ENCODE assay signal across 16 mouse cellular contexts in genomic region chr7:29491861-29492260, GRCm38 (mm10). TPM values are rescaled to one million over a fixed set of nuclear protein-coding genes. Genes with fewer than 3 reads are reported as not detected.
DNase-seq lines count a peak whose midpoint lies in the region; ATAC-seq and TF ChIP-seq lines count a peak whose summit lies in the region.
"Had no signal": no experiment of that assay in that cellular context is flagged by ENCODE, and none has a peak within 500 bp of the region (broad histone marks: within the 10 kb centered on the region; RNA-seq: fewer than 3 reads in every experiment).

No protein-coding gene starts in this region.

- peak; percentile 13 to 16 for DNase-seq in heart, adult 9 months (ENCODE audit: low spot score in 2 of 2)
- DNase-seq in heart, embryonic 10.5 days (ENCODE audit: low spot score) = no peak
- peak; percentile 87 for DNase-seq in 416B (ENCODE audit: low read depth)
- DNase-seq in cerebellum, postnatal 14 days = no peak
- no peak for DNase-seq in ovary, adult 18-20 months (ENCODE audit: low spot score)
- DNase-seq in midbrain, embryonic 10.5 days (ENCODE audit: low spot score) = no peak
- DNase-seq: adrenal gland, postnatal 14 days; cerebellum, adult 11 months; kidney, postnatal 14 days; thymus, postnatal 25 days had no signal

- no peaks in the 10 kb centered on the region for H3K36me3 ChIP-seq in heart, embryonic 10.5 days
- H3K36me3 ChIP-seq in midbrain, embryonic 10.5 days = peaks cover 10% of the 10 kb centered on the region; the same call in 1 of the 2 replicates
- H3K36me3 ChIP-seq: hindbrain, embryonic 15.5 days had no signal

- no peaks in the 10 kb centered on the region for H3K9me3 ChIP-seq in heart, embryonic 10.5 days
- H3K9me3 ChIP-seq in midbrain, embryonic 10.5 days (replicated peaks) = 0 out of 2 replicates have a peak, but pooled peaks cover 2% of the 10 kb centered on the region
- H3K9me3 ChIP-seq: forebrain, embryonic 10.5 days; hindbrain, embryonic 15.5 days; limb, embryonic 15.5 days had no signal

- WGBS in heart, embryonic 10.5 days = 65% methylated on average over 3 of the region's 3 CpGs
- 83% methylated on average over 3 of the region's 3 CpGs for WGBS in midbrain, embryonic 10.5 days

- H3K27me3 ChIP-seq in heart, embryonic 10.5 days (ENCODE audit: insufficient read depth, poor library complexity, severe bottlenecking) = peaks cover 88% of the 10 kb centered on the region
- H3K27me3 ChIP-seq in midbrain, embryonic 10.5 days (ENCODE audit: low read depth, poor library complexity, severe bottlenecking) = peaks cover 87% of the 10 kb centered on the region
- H3K27me3 ChIP-seq: hindbrain, embryonic 15.5 days; limb, embryonic 15.5 days had no signal

- ATAC-seq in megakaryocyte, adult 5-6 weeks (ENCODE audit: poor library complexity, severe bottlenecking) = peak; percentile 96
- ATAC-seq: midbrain, embryonic 16.5 days had no signal

- H3K4me1 ChIP-seq in heart, embryonic 10.5 days = peaks cover 15% of the 10 kb centered on the region
- H3K4me1 ChIP-seq in bone marrow macrophage, adult 2 months (ENCODE audit: control insufficient read depth, insufficient read depth, low read length) = peaks cover 41% of the 10 kb centered on the region
- peaks cover 65% of the 10 kb centered on the region for H3K4me1 ChIP-seq in midbrain, embryonic 10.5 days

- H3K4me3 ChIP-seq in heart, embryonic 10.5 days = no peak overlapping the region
- H3K4me3 ChIP-seq in bone marrow macrophage, adult 2 months (ENCODE audit: insufficient read depth, low read length) = peak overlapping the region; percentile 33; the same call in 1 of the 2 replicates
- H3K4me3 ChIP-seq in midbrain, embryonic 10.5 days = no peak overlapping the region
- H3K4me3 ChIP-seq: forebrain, embryonic 10.5 days; hindbrain, embryonic 15.5 days; limb, embryonic 15.5 days had no signal

- TF ChIP-seq CTCF in bone marrow macrophage, adult 2 months (IDR thresholded peaks at IDR 0.05; ENCODE audit: low read depth, low read length) = no peak

- H3K27ac ChIP-seq in heart, embryonic 10.5 days = no peak overlapping the region
- peak overlapping the region; percentile 80 for H3K27ac ChIP-seq in bone marrow macrophage, adult 2 months (ENCODE audit: insufficient read depth, low read depth, low read length)
- H3K27ac ChIP-seq in midbrain, embryonic 10.5 days (replicated peaks) = no peak overlapping the region
- H3K27ac ChIP-seq: forebrain, embryonic 10.5 days; hindbrain, embryonic 15.5 days; limb, embryonic 15.5 days had no signal

- TF ChIP-seq POLR2A in bone marrow macrophage, adult 2 months (IDR thresholded peaks at IDR 0.05; ENCODE audit: borderline replicate concordance, low read depth, low read length) = no peak

RNA-seq across cellular contexts. Expression of gene Sipa1l3, which starts 26.6 kb away (rescaled TPM):
- polyA plus RNA-seq in heart, embryonic 10.5 days (2016; fragmentation: Nextera tagmentation; extraction: Ambion mirVana) = 4.5 and 10.4 TPM in 2 replicates
- 14.7 and 23.4 TPM in 2 replicates for polyA plus RNA-seq in bone marrow macrophage, adult 2 months (2012; ENCODE audit: insufficient read depth, insufficient read length, missing spikeins)
- total RNA-seq in megakaryocyte, adult 5-6 weeks (2015) = 23.3 and 30.2 TPM in 2 replicates
- total RNA-seq in megakaryocyte, adult 5-6 weeks (2017) = 6.8 and 11.8 TPM in 2 replicates
- 8.4 and 8.7 TPM in 2 replicates for polyA plus RNA-seq in midbrain, embryonic 10.5 days (2016; fragmentation: Nextera tagmentation; extraction: Ambion mirVana)

Comparison
In these comparisons a context has a peak if more than half of its experiments do, and no peak if none do; other contexts are left out.
1. DNase-seq: peak in heart, adult 9 months (2 of 2) and 416B (single experiment); none in heart, embryonic 10.5 days (single experiment), cerebellum, postnatal 14 days (0 of 2), ovary, adult 18-20 months (single experiment) and midbrain, embryonic 10.5 days (single experiment).